ENCODE assay signal across 1 mouse cellular context in the genomic region with DNA sequence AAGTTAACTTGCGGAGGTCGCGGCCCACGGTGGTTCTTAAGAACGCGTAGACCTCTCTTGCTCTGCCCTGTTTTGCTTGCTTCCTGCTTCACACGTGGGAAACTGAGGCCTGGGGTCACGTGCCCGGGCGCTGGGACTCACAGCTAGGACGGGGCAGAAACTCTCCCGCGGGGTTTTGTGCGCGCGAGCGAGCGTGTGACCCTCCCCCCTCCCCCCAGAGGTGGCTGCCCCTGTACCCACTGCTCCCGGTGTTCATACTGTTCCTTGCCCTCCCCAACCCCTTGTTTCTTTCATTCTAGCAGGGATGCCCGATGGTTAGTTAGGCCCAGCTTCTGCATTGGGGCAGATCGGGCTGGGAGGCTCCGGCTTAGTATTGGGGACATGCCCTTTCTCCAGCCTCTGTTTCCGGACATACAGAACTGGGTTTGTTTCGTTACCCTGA.
TF ChIP-seq lines count a peak whose summit lies in the region.

No protein-coding gene starts in this region.

TF ChIP-seq in MEL, 35 proteins besides CTCF, POLR2A, EP300 and RAD21:
- TF ChIP-seq USF1 (IDR thresholded peaks at IDR 0.05; ENCODE audit: low read depth, low read length), result peak; percentile 89
- TF ChIP-seq MAX (IDR thresholded peaks at IDR 0.05; ENCODE audit: low read length), result peak; percentile 89
- no peak for TF ChIP-seq TBP (IDR thresholded peaks at IDR 0.05; ENCODE audit: low read depth, low read length)
- 0 out of 2 replicates have a peak, but pooled peaks have one; percentile 24 for TF ChIP-seq ETS1 (IDR thresholded peaks at IDR 0.05; ENCODE audit: low read depth, low read length)
- TF ChIP-seq MYC (IDR thresholded peaks at IDR 0.05; ENCODE audit: low read depth, low read length), result peak; percentile 57; the same call in 1 of the 2 replicates
- TF ChIP-seq SIN3A (IDR thresholded peaks at IDR 0.05; ENCODE audit: low read length), result peak; percentile 53
- TF ChIP-seq CHD1 (IDR thresholded peaks at IDR 0.05; ENCODE audit: low read depth, low read length), result 0 out of 2 replicates have a peak, but pooled peaks have one; percentile 38
- TF ChIP-seq MYB (IDR thresholded peaks at IDR 0.05; ENCODE audit: low read depth, low read length), result no peak
- no peak for TF ChIP-seq E2F4 (IDR thresholded peaks at IDR 0.05; ENCODE audit: borderline replicate concordance, low read depth, low read length)
- no peak for TF ChIP-seq JUND (IDR thresholded peaks at IDR 0.05; ENCODE audit: low read depth, low read length)
- TF ChIP-seq BHLHE40 (IDR thresholded peaks at IDR 0.05; ENCODE audit: borderline replicate concordance, low read depth, low read length), result peak; percentile 82; the same call in 1 of the 2 replicates
- peak in 1 of 2 experiments; percentile 50; a peak in 1 of 4 replicates for TF ChIP-seq USF2 (IDR thresholded peaks at IDR 0.05; ENCODE audit: borderline replicate concordance in 1 of 2, insufficient read depth in 1 of 2, low read depth in 1 of 2, low read length in 2 of 2)
- TF ChIP-seq POLR2AphosphoS2 (IDR thresholded peaks at IDR 0.05; ENCODE audit: low read length), result no peak
- TF ChIP-seq MXI1 (IDR thresholded peaks at IDR 0.05; ENCODE audit: low read depth, low read length), result peak; percentile 74; the same call in 1 of the 2 replicates
